Mouse (Mus musculus) spleen, postnatal 36 days (tissue): ENCODE measurements around the gene Galp.
"Not testable (repeated sequence)": the region's sequence is repeated elsewhere in the genome, so short reads cannot be mapped to it uniquely, and the experiment has no call there.

Experiments used
- DNase-seq, 2 experiments: peaks; one replicate each; pipeline ENCODE4 v3.0.0; 2022; ENCODE audit warnings: low spot score in 2 of 2, mixed read lengths in 1 of 2

Galp gene

DNA sequence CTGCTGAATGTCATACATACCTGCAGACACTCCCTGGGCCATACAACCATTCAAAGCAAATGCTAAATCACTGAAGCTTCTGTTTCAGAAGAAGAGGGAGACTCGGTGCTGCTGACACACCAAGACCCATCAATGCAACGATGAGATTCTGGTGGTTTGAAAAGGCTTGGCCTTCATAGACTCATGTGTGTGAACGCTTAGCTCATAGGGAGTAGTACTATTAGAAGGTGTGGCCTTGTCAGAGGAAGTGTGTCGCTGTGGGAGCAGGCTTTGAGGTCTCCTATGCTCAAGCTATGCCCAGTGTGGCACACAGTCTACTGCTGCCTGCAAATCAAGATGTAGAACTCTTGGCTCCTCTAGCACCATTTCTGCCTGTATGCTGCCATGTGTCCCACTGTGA lies 60.5 kb downstream of the Galp start:
- no peak for DNase-seq

DNA sequence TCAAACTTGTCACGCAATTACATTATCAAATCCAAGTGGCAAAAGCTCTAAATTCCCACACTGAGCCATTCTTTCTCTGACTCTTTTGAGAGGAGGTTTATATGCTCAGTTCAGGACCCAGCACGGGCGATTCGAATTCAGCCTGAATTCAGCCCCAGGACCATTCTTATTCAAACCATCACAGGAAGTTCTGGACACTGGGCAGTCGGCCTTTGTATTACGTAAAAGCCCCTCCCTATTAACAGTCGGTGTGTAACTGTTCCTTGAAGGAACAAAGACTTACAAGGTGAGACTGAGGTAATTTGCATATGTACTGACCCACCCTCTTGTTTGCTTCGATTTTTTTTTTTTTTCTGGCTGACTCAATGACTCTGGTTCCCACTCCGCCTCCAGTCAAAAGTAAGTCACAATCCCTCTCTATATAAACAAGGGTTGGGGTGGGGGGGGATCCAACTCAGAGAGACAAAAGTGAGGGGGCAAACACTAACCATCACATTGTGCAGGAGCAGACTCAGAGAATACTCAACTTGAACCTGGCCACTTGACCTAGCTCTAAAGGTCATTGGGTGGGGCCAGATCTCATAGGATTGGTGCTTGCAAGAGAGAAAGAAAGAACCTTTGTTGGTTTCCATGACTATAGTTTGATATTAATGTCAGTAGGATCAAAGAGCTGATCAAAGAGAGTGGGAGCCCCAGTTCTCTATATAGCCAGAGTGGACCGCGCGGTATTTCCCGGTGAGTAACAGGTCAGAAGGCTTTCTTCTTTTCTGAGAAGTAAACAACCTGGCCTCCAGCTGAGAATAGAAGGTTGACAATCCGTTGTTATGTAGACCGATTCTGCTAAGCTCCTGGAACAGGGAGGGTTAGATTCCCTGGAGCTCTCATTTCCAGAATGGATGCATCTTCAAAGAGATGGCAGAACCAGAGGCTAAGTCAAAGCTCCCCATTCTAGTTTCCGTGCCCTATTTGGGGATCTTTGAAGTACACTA lies 61.6 kb downstream of the Galp start:
- no peak for DNase-seq

DNA sequence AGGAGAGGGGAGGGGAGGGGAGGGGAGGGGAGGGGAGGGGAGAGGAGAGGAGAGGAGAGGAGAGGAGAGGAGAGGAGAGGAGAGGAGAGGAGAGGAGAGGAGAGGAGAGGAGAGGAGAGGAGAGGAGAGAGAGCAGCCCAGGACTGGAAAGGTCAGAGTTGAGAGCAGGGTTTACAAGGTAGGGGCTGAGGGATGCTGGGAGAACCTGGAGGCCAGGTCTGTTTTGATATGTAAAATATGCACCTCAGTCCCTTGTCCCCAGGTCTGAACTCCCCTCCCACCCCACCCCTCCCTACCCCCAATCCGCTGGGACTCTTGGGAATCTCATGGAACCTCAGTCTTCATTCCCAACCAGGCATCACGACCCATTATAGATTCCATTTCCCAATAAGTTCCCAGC lies 63.1 kb downstream of the Galp start:
- DNase-seq: not testable (repeated sequence)

DNA sequence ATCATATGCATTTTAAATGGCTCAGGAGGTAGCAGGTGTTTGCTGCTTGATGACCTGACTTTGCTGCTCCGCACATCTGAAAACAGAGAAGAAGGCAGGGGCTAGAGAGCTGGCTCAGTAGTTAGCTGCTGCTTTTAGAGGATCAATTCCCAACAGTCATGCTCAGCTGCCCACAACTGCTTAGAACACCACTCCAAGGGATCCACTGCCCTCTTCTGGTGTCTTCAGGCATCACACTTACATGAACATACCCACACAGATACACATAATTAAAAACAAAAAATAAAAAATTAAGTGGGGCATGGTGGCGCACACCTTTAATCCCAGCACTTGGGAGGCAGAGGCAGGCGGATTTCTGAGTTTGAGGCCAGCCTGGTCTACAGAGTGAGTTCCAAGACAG lies 65.2 kb downstream of the Galp start:
- no peak for DNase-seq

DNA sequence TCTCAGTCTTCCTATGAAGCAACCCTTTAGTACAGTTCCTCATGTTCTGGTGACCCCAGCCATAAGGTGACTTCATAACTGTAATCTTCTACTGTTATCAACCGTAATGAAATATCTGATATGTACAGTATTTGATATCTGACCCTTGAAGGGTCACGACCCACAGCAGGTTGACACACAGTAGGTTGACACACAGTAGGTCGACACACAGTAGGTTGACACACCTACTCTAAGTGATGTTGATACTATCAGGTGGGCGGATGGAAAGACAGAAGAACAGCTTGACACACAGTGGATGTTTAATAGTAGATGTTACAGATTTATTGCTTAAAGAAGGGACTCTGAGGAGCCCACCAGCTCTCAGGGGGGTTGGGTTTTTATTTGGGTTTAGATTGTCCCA lies 66.1 kb downstream of the Galp start:
- no peak for DNase-seq

DNA sequence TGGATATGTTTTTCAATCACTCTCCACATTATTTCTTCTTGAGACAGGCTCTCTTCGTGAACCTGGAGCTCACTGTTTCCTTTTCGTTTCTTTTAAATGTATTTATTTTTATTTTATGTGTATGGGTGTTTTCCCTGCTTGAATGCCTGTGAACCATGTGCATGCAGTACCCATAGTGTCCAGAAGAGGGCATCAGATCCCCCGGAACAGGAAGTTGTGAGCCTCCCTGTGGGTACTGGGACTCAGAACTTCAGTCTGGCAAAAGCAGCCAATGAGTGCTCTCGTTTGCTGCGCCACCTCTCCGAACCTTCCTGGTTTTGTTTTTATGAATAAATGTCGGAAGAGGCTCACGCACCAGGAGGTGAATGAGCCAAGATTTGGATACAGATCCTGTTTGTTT lies 68.8 kb downstream of the Galp start:
- DNase-seq: no peak
